Mouse (Mus musculus): ENCODE measurements around the gene Foxc2. TPM values are rescaled to one million over a fixed set of nuclear protein-coding genes. Genes with fewer than 3 reads are reported as not detected.

Foxc2 gene
- polyA plus RNA-seq, 2 experiments = 9.7 to 14.3 TPM

GRCm38 (mm10) chr8:121092141-121092540, 23.8 kb upstream of the Foxc2 start:
- 39% methylated on average over 6 of the region's 6 CpGs for WGBS
- DNase-seq (ENCODE audit: low spot score) = no peak
- Histone ChIP-seq H3K4me2 (replicated peaks; ENCODE audit: low read depth, low read length, severe bottlenecking) (no peak overlapping the region), H3K27me3 (ENCODE audit: control insufficient read depth, insufficient read depth, low read length) (peaks cover 61% of the 10 kb centered on the region), H3K9me3 (ENCODE audit: control insufficient read depth, low read length) (no peaks in the 10 kb centered on the region), H3K4me1 (ENCODE audit: control insufficient read depth, insufficient read depth, low read length) (no peaks in the 10 kb centered on the region), H3K36me3 (ENCODE audit: control insufficient read depth, insufficient read depth, low read length) (peaks cover 3% of the 10 kb centered on the region), H3K4me3 (replicated peaks; ENCODE audit: low read length) (no peak overlapping the region), H3K9ac (ENCODE audit: low read depth, low read length, severe bottlenecking) (no peak overlapping the region), H3K27ac (replicated peaks; ENCODE audit: low read depth, low read length) (no peak overlapping the region)
- ATAC-seq (ENCODE audit: low FRiP score, low read depth) = no peak
- no peak for TF ChIP-seq POLR2A (IDR thresholded peaks at IDR 0.05; ENCODE audit: borderline replicate concordance, extremely low read depth, insufficient read depth, insufficient read length)

GRCm38 (mm10) chr8:121092627-121093026, 23.3 kb upstream of the Foxc2 start:
- peak; percentile 81 for ATAC-seq (ENCODE audit: low FRiP score, low read depth)
- no peak for TF ChIP-seq POLR2A (IDR thresholded peaks at IDR 0.05; ENCODE audit: borderline replicate concordance, extremely low read depth, insufficient read depth, insufficient read length)
- H3K9ac ChIP-seq (ENCODE audit: low read depth, low read length, severe bottlenecking) = no peak overlapping the region

GRCm38 (mm10) chr8:121093496-121093895, 22.5 kb upstream of the Foxc2 start:
- Histone ChIP-seq H3K27ac (replicated peaks; ENCODE audit: low read depth, low read length) (no peak overlapping the region), H3K9ac (ENCODE audit: low read depth, low read length, severe bottlenecking) (no peak overlapping the region), H3K4me2 (replicated peaks; ENCODE audit: low read depth, low read length, severe bottlenecking) (no peak overlapping the region), H3K36me3 (ENCODE audit: control insufficient read depth, insufficient read depth, low read length) (peaks cover 16% of the 10 kb centered on the region), H3K4me1 (ENCODE audit: control insufficient read depth, insufficient read depth, low read length) (no peaks in the 10 kb centered on the region), H3K9me3 (ENCODE audit: control insufficient read depth, low read length) (no peaks in the 10 kb centered on the region), H3K27me3 (ENCODE audit: control insufficient read depth, insufficient read depth, low read length) (peaks cover 47% of the 10 kb centered on the region), H3K4me3 (replicated peaks; ENCODE audit: low read length) (no peak overlapping the region)
- no peak for TF ChIP-seq POLR2A (IDR thresholded peaks at IDR 0.05; ENCODE audit: borderline replicate concordance, extremely low read depth, insufficient read depth, insufficient read length)
- no peak for ATAC-seq (ENCODE audit: low FRiP score, low read depth)
- 75% methylated on average over 6 of the region's 6 CpGs for WGBS
- no peak for DNase-seq (ENCODE audit: low spot score)

More at GRCm38 (mm10) chr8:121092627-121093026, 23.3 kb upstream of the Foxc2 start:
- Histone ChIP-seq H3K27me3 (ENCODE audit: control insufficient read depth, insufficient read depth, low read length) (peaks cover 56% of the 10 kb centered on the region), H3K4me3 (replicated peaks; ENCODE audit: low read length) (no peak overlapping the region), H3K36me3 (ENCODE audit: control insufficient read depth, insufficient read depth, low read length) (peaks cover 7% of the 10 kb centered on the region), H3K9me3 (ENCODE audit: control insufficient read depth, low read length) (no peaks in the 10 kb centered on the region), H3K27ac (replicated peaks; ENCODE audit: low read depth, low read length) (no peak overlapping the region), H3K4me2 (replicated peaks; ENCODE audit: low read depth, low read length, severe bottlenecking) (no peak overlapping the region), H3K4me1 (ENCODE audit: control insufficient read depth, insufficient read depth, low read length) (no peaks in the 10 kb centered on the region)
- 4% methylated on average over 16 of the region's 16 CpGs for WGBS
- peak; percentile 87 for DNase-seq (ENCODE audit: low spot score)

- DNase-seq (ENCODE audit: low spot score) (peak; percentile 82), ATAC-seq (ENCODE audit: low FRiP score, low read depth) (no peak; the same call in 1 of the 2 replicates)
- Histone ChIP-seq H3K36me3 (ENCODE audit: control insufficient read depth, insufficient read depth, low read length) (peaks cover 56% of the 10 kb centered on the region), H3K4me2 (replicated peaks; ENCODE audit: low read depth, low read length, severe bottlenecking) (no peak overlapping the region), H3K27me3 (ENCODE audit: control insufficient read depth, insufficient read depth, low read length) (no peaks in the 10 kb centered on the region), H3K4me1 (ENCODE audit: control insufficient read depth, insufficient read depth, low read length) (peaks cover 6% of the 10 kb centered on the region; the same call in 1 of the 2 replicates), H3K9me3 (ENCODE audit: control insufficient read depth, low read length) (no peaks in the 10 kb centered on the region), H3K27ac (replicated peaks; ENCODE audit: low read depth, low read length) (no peak overlapping the region), H3K4me3 (replicated peaks; ENCODE audit: low read length) (no peak overlapping the region), H3K9ac (ENCODE audit: low read depth, low read length, severe bottlenecking) (no peak overlapping the region)
- TF ChIP-seq POLR2A (IDR thresholded peaks at IDR 0.05; ENCODE audit: borderline replicate concordance, extremely low read depth, insufficient read depth, insufficient read length) = no peak
- WGBS = 44% methylated on average over 17 of the region's 17 CpGs
Observed at GRCm38 (mm10) chr8:121104049-121104818, 11.7 kb upstream of the Foxc2 start.

GRCm38 (mm10) chr8:121107668-121108656, 8.0 kb upstream of the Foxc2 start, which contains the start of gene Mthfsd:
TSS of gene Mthfsd (minus strand) at chr8:121108392.
- Histone ChIP-seq H3K9ac (ENCODE audit: low read depth, low read length, severe bottlenecking) (peak within 1 kb of the TSS; percentile 87), H3K4me1 (ENCODE audit: control insufficient read depth, insufficient read depth, low read length) (peaks cover 6% of the 10 kb centered on the region; the same call in 1 of the 2 replicates), H3K27me3 (ENCODE audit: control insufficient read depth, insufficient read depth, low read length) (no peaks in the 10 kb centered on the region; the same call in none of the 2 replicates), H3K4me3 (replicated peaks; ENCODE audit: low read length) (peak within 1 kb of the TSS; percentile 93), H3K4me2 (replicated peaks; ENCODE audit: low read depth, low read length, severe bottlenecking) (peak within 1 kb of the TSS; percentile 82), H3K27ac (replicated peaks; ENCODE audit: low read depth, low read length) (peak within 1 kb of the TSS; percentile 68), H3K36me3 (ENCODE audit: control insufficient read depth, insufficient read depth, low read length) (peaks cover 30% of the 10 kb centered on the region), H3K9me3 (ENCODE audit: control insufficient read depth, low read length) (no peaks in the 10 kb centered on the region)
- DNase-seq (ENCODE audit: low spot score) = peak; percentile 98
- WGBS = 2% methylated on average over 69 of the region's 75 CpGs
- no peak for TF ChIP-seq POLR2A (IDR thresholded peaks at IDR 0.05; ENCODE audit: borderline replicate concordance, extremely low read depth, insufficient read depth, insufficient read length)
- ATAC-seq (ENCODE audit: low FRiP score, low read depth) = peak; percentile 93
